Mouse (Mus musculus) lung, postnatal 0 days (tissue): ENCODE measurements around the gene Il1rap.

ENCODE experiments used
- CTCF ChIP-seq: IDR thresholded peaks from 2 replicates; pipeline ENCODE4 v1.5.1; 2016; ENCODE audit warnings: antibody characterized with exemption, mild to moderate bottlenecking
- EP300 ChIP-seq: IDR thresholded peaks from 2 replicates; pipeline ENCODE4 v1.6.1; 2016; ENCODE audit warnings: antibody characterized with exemption, mild to moderate bottlenecking, control low read depth

DNA sequence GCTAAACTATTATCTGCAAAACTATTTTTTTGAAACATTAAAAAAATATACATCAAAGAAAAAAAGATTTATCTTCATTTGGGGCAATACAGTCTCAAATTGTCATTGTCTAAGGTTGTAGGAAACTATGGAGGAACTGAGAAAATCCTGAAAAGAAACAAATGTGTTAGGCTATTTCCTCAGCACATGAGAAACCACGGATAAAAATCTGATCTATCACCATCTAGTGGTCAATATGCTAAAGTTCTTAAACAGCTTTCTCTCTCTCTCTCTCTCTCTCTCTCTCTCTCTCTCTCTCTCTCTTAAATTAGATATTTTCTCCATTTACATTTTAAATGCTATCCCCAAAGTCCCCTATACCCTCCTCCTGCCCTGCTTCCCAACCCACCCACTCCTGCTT is 195.6 kb downstream of the Il1rap start:
- TF ChIP-seq CTCF (peak; percentile 40; the same call in 1 of the 2 replicates), EP300 (no peak)
